Mouse (Mus musculus): Measurements from ENCODE around the gene Cblc. TPM values are rescaled to one million over a fixed set of nuclear protein-coding genes. Genes with fewer than 3 reads are reported as not detected.

Gene Cblc
- polyA plus RNA-seq, 1 experiment from 2014 or later = 4.9 TPM

DNA sequence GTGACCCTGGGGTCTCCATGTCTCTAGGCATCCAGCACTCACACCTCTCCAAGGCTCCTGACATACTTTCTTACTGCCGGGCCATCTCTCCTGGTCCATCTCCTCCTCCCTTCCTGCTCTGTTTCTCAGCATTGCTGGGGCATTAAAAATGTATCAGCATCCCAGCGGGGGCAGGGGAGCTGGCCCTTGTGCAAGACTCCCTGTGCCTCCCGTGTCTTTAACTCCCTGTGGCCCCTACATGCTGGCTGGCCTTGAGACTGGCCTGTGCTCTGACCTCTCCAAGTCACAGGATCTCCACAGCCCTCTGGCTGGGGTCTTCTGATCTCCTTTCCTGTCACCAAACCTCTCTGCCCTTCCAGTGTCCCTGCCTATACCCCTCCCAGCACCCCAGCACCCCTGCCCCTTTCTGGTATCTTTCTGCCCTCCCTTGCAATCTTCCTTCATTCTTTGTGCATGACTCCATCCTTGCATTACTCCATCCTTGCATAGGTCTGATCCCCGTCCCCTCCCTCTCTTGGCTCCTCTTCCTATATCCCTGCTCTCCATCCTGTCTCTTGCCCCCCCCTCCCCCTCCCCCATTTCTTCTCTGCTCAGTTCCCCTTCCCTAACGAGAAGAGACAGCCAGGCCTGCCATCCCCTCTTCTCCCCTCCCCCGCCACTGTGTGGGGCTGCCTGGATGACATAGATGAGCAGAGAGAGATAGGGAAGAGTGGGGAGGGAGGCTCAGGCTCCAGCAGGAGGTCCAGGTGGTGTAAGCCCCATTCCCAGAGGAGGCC is 50.0 kb downstream of the Cblc start:
- Histone ChIP-seq H3K9me3 (no peaks in the 10 kb centered on the region), H3K4me2 (replicated peaks) (peak overlapping the region; percentile 85), H3K27ac (no peak overlapping the region; the same call in 1 of the 2 replicates), H3K4me3 (peak overlapping the region; percentile 84), H3K9ac (peak overlapping the region; percentile 59), H3K27me3 (no peaks in the 10 kb centered on the region), H3K36me3 (peaks cover 22% of the 10 kb centered on the region), H3K4me1 (peaks cover 51% of the 10 kb centered on the region)
- WGBS = 45% methylated on average over 6 of the region's 6 CpGs
- ATAC-seq (ENCODE audit: low FRiP score, low read depth) = no peak

DNA sequence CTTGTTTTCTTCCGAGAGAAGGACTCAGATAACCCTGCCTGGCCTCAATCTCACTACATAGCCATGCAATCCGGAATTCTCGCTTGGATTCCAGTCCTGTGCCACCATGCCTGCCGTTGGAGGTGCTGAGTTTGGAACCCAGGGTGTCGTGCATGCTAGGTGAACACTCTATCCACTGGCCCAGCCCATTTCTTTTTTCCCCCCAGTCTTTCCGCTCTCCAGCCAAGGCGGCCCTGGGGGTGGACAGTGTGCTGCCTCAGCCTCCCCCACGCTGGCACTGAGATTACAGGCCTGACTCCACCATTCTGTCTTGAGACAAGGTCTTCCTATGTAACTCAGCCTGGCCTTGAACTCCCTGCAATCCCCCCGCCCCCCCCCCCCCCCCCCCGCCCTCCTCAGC is 50.6 kb downstream of the Cblc start:
- ATAC-seq (ENCODE audit: low FRiP score, low read depth) = no peak
- Histone ChIP-seq H3K27ac (no peak overlapping the region), H3K27me3 (no peaks in the 10 kb centered on the region), H3K9ac (no peak overlapping the region), H3K9me3 (no peaks in the 10 kb centered on the region), H3K4me1 (peaks cover 54% of the 10 kb centered on the region), H3K36me3 (peaks cover 28% of the 10 kb centered on the region), H3K4me3 (no peak overlapping the region), H3K4me2 (replicated peaks) (no peak overlapping the region)
- WGBS = 82% methylated on average over 8 of the region's 10 CpGs

DNA sequence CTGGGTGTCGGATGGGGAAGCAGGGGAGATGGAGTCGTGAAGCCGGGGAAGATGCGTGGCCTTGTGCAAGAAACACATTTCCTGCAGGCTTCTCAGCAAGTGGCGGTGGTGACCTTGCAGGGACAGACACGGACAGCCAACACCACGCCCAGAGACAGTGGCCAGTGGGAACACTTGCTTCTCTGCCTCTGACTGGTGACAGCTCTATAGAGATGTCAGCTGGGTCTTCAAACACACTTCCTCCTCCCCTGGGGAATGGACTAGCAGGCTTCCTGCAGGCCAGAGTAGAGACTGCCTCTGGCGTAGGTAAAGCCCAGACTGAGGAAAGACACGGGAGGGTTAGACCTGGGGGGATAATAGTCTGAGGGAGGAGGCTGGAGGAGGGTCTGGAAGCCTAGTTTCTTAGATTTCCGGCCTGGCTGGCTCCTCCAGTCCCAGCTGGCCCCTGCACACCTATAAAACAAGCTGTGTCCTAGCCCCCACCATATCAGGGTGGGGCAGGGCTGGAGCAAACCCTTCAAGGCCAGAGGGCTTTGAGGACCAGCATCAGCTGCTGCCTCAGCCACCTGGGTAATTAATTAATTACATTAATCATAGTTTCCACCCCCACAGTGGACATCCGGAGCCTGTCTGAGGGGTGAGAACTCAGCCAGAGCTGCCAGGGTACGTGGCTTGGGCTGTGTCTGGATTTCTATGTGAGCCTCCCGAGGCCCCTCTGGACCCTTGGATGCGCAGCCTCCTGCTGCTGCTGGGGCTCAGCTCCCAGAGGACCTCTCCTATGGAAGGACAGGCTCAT is 51.8 kb downstream of the Cblc start:
- Histone ChIP-seq H3K9ac (peak overlapping the region; percentile 13; the same call in 1 of the 2 replicates), H3K27ac (peak overlapping the region; percentile 52; the same call in 1 of the 2 replicates), H3K9me3 (no peaks in the 10 kb centered on the region), H3K4me1 (peaks cover 48% of the 10 kb centered on the region), H3K36me3 (peaks cover 37% of the 10 kb centered on the region), H3K4me2 (replicated peaks) (peak overlapping the region; percentile 23; the same call in 1 of the 2 replicates), H3K4me3 (no peak overlapping the region), H3K27me3 (no peaks in the 10 kb centered on the region)
- WGBS = 56% methylated on average over 14 of the region's 14 CpGs
- ATAC-seq (ENCODE audit: low FRiP score, low read depth) = no peak

DNA sequence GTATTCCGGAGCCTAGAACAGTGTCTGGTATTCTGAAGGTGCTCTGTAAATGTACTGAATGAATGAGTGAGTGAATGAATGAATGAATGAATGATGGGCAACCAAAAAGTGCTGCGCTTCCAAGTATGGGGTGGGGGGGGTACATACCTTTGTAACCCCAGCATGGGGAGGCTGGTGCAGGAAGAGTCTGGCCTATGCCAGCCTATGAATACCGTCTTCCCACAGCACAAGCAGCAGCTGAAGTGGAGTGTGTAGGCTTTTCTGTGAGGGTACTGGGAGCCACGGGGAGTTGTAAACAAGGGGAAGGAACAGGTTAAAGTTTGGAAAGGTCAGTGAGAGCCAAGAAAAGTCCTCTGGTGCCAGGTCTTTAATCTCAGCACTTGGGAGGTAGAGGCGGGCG is 52.8 kb downstream of the Cblc start:
- 92% methylated on average over 6 of the region's 6 CpGs for WGBS
- no peak for ATAC-seq (ENCODE audit: low FRiP score, low read depth)
- peaks cover 37% of the 10 kb centered on the region for H3K36me3 ChIP-seq

DNA sequence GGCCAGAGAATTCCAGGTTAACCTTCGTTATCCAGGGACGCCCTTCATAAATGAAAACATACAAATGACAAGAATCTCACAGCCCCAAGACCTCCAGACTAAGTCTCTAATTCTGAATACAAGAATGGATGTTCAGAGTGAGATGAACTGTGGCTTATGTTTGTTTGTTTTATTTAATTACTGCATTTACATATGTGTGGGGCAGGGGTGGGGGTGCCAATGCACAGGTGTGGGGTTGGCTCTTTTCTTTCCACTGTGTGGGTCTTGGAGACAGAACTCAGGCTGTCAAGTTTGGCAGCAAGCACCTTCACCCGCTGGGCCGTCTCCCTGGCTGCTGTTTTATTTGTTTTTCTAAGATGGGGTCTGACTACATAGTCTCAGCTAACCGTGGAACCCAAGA is 54.1 kb downstream of the Cblc start:
- Histone ChIP-seq H3K9ac (no peak overlapping the region), H3K4me2 (replicated peaks) (no peak overlapping the region), H3K9me3 (no peaks in the 10 kb centered on the region), H3K27ac (no peak overlapping the region), H3K4me3 (no peak overlapping the region), H3K27me3 (no peaks in the 10 kb centered on the region), H3K36me3 (peaks cover 47% of the 10 kb centered on the region), H3K4me1 (peaks cover 37% of the 10 kb centered on the region)
- ATAC-seq (ENCODE audit: low FRiP score, low read depth) = no peak
- 49% methylated on average over 5 of the region's 5 CpGs for WGBS

More for the DNA sequence above, 52.8 kb downstream of the Cblc start:
- H3K4me3 ChIP-seq = no peak overlapping the region
- H3K27ac ChIP-seq = no peak overlapping the region
- no peaks in the 10 kb centered on the region for H3K27me3 ChIP-seq
- H3K9me3 ChIP-seq = no peaks in the 10 kb centered on the region
- no peak overlapping the region for H3K9ac ChIP-seq
- no peak overlapping the region for H3K4me2 ChIP-seq (replicated peaks)
- H3K4me1 ChIP-seq = peaks cover 48% of the 10 kb centered on the region

DNA sequence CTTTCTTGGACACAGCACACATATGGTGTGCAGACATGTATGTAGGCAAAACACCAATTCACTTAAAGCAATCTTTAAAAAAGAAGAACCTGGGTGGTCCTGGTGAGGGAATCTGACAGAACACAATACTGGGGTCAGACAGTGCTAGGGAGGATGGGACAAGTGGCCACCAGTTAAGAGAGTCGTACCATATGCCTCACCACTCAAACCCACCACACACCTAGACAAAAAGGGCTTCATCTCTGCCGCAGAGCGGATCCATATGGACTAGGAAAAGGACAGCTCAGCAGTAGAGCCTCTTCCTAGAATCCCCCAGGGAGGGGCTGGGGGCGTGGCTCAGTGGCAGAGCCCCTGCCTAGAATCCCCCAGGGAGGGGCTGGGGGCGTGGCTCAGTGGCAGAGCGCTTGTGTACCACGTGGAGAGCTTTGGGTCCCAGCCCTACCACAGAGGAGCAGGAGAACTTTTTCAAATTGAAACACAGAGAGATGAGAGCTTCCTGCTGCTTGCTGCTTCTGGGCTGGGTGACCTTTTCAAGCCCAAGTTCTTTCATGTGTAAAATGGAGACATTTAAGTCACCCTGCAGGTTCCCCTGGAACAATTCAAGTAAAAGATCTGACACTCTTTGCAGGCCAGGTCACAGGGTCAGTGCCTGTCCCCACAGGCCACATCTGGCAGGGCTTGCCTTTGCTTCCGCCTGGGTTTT is 55.1 kb downstream of the Cblc start:
- Histone ChIP-seq H3K9ac (no peak overlapping the region), H3K4me1 (peaks cover 27% of the 10 kb centered on the region), H3K27ac (no peak overlapping the region; the same call in 1 of the 2 replicates), H3K4me3 (no peak overlapping the region), H3K4me2 (replicated peaks) (no peak overlapping the region), H3K36me3 (peaks cover 56% of the 10 kb centered on the region), H3K27me3 (no peaks in the 10 kb centered on the region), H3K9me3 (no peaks in the 10 kb centered on the region)
- WGBS = 16% methylated on average over 8 of the region's 8 CpGs
- peak; percentile 10; the same call in 1 of the 2 replicates for ATAC-seq (ENCODE audit: low FRiP score, low read depth)

DNA sequence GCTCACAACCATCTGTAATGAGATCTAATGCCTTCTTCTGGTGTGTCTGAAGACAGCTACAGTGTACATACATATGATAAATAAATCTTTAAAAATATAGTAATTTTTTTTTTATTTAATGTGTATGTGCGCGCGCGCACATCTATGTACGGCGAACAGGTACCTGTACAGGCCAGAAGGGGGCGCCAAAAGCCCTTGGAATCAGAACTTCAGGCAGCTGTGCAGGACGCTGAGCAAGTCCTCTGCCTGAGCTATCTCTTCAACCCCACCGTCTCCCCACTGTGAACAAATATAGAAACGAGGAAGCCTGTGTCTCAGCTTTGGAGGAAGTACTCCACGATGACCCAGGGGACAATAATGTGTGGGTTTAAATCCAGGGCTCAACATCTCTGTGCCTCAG is 56.3 kb downstream of the Cblc start:
- Histone ChIP-seq H3K4me2 (replicated peaks) (no peak overlapping the region), H3K27ac (no peak overlapping the region), H3K9me3 (no peaks in the 10 kb centered on the region), H3K36me3 (peaks cover 66% of the 10 kb centered on the region), H3K4me1 (peaks cover 17% of the 10 kb centered on the region), H3K9ac (no peak overlapping the region), H3K4me3 (no peak overlapping the region), H3K27me3 (no peaks in the 10 kb centered on the region)
- ATAC-seq (ENCODE audit: low FRiP score, low read depth) = no peak
- 91% methylated on average over 11 of the region's 11 CpGs for WGBS

DNA sequence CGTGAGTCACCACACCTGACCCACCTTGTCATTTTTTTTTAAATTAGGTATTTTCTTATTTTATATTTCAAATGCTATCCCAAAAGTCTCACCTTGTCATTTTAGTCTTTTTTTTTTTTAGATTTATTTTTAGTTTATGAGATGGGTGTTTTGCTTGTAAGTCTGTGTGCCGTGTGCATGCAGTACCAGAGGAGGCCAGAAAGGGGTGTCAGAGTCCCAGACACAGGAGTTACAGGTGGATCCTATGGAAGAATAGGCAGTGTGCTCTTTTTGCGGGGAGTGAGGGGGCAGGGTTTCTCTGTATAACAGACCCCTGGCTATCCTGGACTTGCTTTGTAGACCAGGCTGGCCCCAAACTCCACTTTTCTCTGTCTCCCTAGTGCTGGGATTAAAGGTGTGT is 57.8 kb downstream of the Cblc start:
- no peaks in the 10 kb centered on the region for H3K9me3 ChIP-seq
- H3K4me3 ChIP-seq = no peak overlapping the region
- H3K4me2 ChIP-seq (replicated peaks) = no peak overlapping the region
- peaks cover 72% of the 10 kb centered on the region for H3K36me3 ChIP-seq
- H3K27me3 ChIP-seq = no peaks in the 10 kb centered on the region
- H3K27ac ChIP-seq = no peak overlapping the region
- no peak overlapping the region for H3K9ac ChIP-seq
- ATAC-seq (ENCODE audit: low FRiP score, low read depth) = no peak
- peaks cover 8% of the 10 kb centered on the region; the same call in 1 of the 2 replicates for H3K4me1 ChIP-seq
- 89% methylated on average over 3 of the region's 3 CpGs for WGBS

DNA sequence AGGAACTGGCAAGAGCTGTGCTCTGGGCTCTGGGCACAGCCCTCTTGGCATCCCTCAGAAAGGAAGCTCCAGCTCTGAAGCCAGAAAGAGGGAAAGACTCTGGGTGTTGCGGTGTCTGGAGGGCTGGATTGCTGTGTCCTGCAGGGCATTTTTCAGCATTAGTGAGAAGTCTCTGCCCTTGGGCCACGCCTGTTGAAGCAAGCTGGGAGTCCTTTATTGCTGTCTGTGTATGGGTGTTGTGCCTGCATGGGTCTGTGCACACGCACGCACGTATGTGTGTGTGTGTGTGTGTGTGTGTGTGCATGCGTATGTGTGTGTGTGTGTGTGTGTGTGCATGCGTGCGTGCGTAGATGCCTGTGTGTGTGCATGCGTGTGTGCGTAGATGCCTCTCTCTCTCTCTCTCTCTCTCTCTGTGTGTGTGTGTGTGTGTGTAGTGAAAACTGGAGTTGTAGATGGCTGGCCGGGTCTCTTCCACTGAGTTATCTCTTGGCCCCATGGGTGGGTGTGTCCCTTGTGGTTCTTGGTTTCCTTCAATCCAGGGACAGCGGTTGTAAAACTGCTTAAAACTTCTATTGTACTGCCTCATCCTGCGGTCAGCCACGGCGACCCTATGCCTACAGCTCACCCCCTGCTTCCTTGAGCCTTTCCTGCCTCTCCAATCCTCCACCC is 60.1 kb downstream of the Cblc start:
- no peak overlapping the region for H3K4me3 ChIP-seq
- no peak overlapping the region for H3K4me2 ChIP-seq (replicated peaks)
- no peak overlapping the region for H3K27ac ChIP-seq
- no peak overlapping the region for H3K9ac ChIP-seq
- peaks cover 2% of the 10 kb centered on the region; the same call in 1 of the 2 replicates for H3K4me1 ChIP-seq
- H3K27me3 ChIP-seq = no peaks in the 10 kb centered on the region
- peaks cover 78% of the 10 kb centered on the region for H3K36me3 ChIP-seq
- ATAC-seq (ENCODE audit: low FRiP score, low read depth) = no peak
- H3K9me3 ChIP-seq = no peaks in the 10 kb centered on the region
- WGBS = 91% methylated on average over 16 of the region's 16 CpGs

DNA sequence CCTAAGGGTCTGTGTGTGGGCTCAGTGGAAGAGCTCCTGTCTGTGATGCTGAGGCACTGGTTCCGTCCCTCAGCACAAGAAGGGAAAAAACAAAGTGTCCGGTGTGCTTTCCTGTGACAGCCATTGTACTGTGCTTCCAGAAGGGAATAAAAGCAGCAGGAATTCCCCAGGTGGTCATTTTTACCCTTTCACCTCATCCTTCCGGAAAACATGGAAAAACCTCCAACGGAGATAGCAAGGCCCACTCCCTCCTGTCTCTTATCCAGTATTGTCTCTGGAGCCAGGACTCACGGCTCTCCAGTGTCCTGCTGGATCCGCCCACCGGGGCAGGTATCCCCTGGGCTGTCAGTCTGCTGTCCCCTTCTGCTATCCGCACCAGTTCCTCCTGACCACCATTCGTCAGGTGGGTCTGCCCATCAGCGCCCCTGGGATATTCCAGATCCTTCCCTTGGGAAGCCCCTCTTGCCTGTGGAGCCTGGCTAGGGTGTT is 62.4 kb downstream of the Cblc start:
- no peaks in the 10 kb centered on the region for H3K9me3 ChIP-seq
- no peak overlapping the region for H3K4me3 ChIP-seq
- WGBS = 86% methylated on average over 10 of the region's 10 CpGs
- H3K9ac ChIP-seq = no peak overlapping the region
- ATAC-seq (ENCODE audit: low FRiP score, low read depth) = no peak
- no peaks in the 10 kb centered on the region for H3K4me1 ChIP-seq
- H3K36me3 ChIP-seq = peaks cover 86% of the 10 kb centered on the region
- H3K27me3 ChIP-seq = no peaks in the 10 kb centered on the region
- no peak overlapping the region for H3K27ac ChIP-seq
- no peak overlapping the region for H3K4me2 ChIP-seq (replicated peaks)

Measured in limb, embryonic 13.5 days (tissue).